Mouse (Mus musculus) brain, embryonic 14.5 days (tissue): ENCODE measurements at regions not wholly inside any gene's neighbourhood (a gene's known extent, or its start where the extent isn't known, plus 50 kb on each side); places are given as distances from the start of the nearest gene placed in this dataset.

Experiments used
- CTCF ChIP-seq: fragments of 200-500 bp; IDR thresholded peaks from 2 replicates; pipeline ENCODE4 v1.5.1; 2012; ENCODE audit warnings: inconsistent platforms, mild to moderate bottlenecking, moderate library complexity, borderline replicate concordance; ENCODE audit not compliant: insufficient read depth, insufficient read length; ENCODE audit errors: extremely low read depth
- POLR2A ChIP-seq: fragments of 200-500 bp; IDR thresholded peaks from 2 replicates; pipeline ENCODE4 v1.6.1; 2012; ENCODE audit warnings: mild to moderate bottlenecking, inconsistent platforms, borderline replicate concordance; ENCODE audit not compliant: poor library complexity, insufficient read depth, insufficient read length, severe bottlenecking; ENCODE audit errors: extremely low read depth

GRCm38 (mm10) chr5:38945903-38946686 lies 69.5 kb upstream of the Clnk start:
- TF ChIP-seq CTCF, result no peak
- TF ChIP-seq POLR2A, result no peak
